Mouse (Mus musculus) embryonic facial prominence, embryonic 13.5 days (tissue): ENCODE measurements at regions not wholly inside any gene's neighbourhood (a gene's known extent, or its start where the extent isn't known, plus 50 kb on each side); places are given as distances from the start of the nearest gene placed in this dataset.

ENCODE experiments used
- ATAC-seq: fragments of 200-750 bp; cut with Nextera tagmentation; 2 replicates; pipeline ENCODE4 v1.8.0; 2017; ENCODE audit warnings: low read depth; ENCODE audit not compliant: insufficient number of reproducible peaks, insufficient read depth, low FRiP score, low TSS enrichment
- H3K27ac ChIP-seq: fragments of 300-500 bp; sonication (generic); 2 replicates; pipeline ENCODE4 v1.5.1; 2015; ENCODE audit warnings: moderate library complexity, mild to moderate bottlenecking, inconsistent platforms
- H3K27me3 ChIP-seq: fragments of 300-500 bp; sonication (generic); 2 replicates; pipeline ENCODE4 v1.6.1; 2015; ENCODE audit warnings: mild to moderate bottlenecking, inconsistent platforms
- H3K36me3 ChIP-seq: fragments of 300-500 bp; sonication (generic); 2 replicates; pipeline ENCODE4 v1.6.1; 2015; ENCODE audit warnings: mild to moderate bottlenecking, inconsistent platforms
- H3K4me1 ChIP-seq: fragments of 300-500 bp; sonication (generic); 2 replicates; pipeline ENCODE4 v1.6.1; 2015; ENCODE audit warnings: inconsistent platforms
- H3K4me2 ChIP-seq: fragments of 300-500 bp; sonication (generic); 2 replicates; pipeline ENCODE4 v1.6.1; 2015; ENCODE audit warnings: moderate library complexity, mild to moderate bottlenecking, inconsistent platforms
- H3K4me3 ChIP-seq: fragments of 300-500 bp; sonication (generic); 2 replicates; pipeline ENCODE4 v1.5.1; 2015; ENCODE audit warnings: mild to moderate bottlenecking, inconsistent platforms
- H3K9ac ChIP-seq: fragments of 300-500 bp; sonication (generic); 2 replicates; pipeline ENCODE4 v1.6.1; 2015; ENCODE audit warnings: mild to moderate bottlenecking, inconsistent platforms
- H3K9me3 ChIP-seq: fragments of 300-500 bp; sonication (generic); 2 replicates; pipeline ENCODE4 v1.6.1; 2016; ENCODE audit warnings: inconsistent platforms
- WGBS: fragments of 180-500 bp; shearing (Covaris S2); methylation state at CpG from one replicate; pipeline ENCODE4 v1.1.7; 2015; ENCODE audit warnings: mixed read lengths; 5-methylcytosine and 5-hydroxymethylcytosine counted together

- H3K4me1 ChIP-seq, result 0 out of 2 replicates have a peak, but pooled peaks cover 12% of the 10 kb centered on the region
- H3K4me3 ChIP-seq, result no peak overlapping the region
- no peak overlapping the region for H3K4me2 ChIP-seq
- H3K27me3 ChIP-seq, result no peaks in the 10 kb centered on the region
- H3K27ac ChIP-seq, result no peak overlapping the region
- no peak for ATAC-seq
- 0 out of 2 replicates have a peak, but pooled peaks cover 4% of the 10 kb centered on the region for H3K9me3 ChIP-seq
- H3K9ac ChIP-seq, result no peak overlapping the region
- no peaks in the 10 kb centered on the region for H3K36me3 ChIP-seq
- 62% methylated on average over 10 of the region's 10 CpGs for WGBS
Measured at GRCm38 (mm10) chr2:173443262-173443661, 79.1 kb upstream of the 1700021F07Rik start.

GRCm38 (mm10) chr2:173444386-173444785, 78.0 kb upstream of the 1700021F07Rik start:
- ATAC-seq, result no peak
- no peaks in the 10 kb centered on the region for H3K36me3 ChIP-seq
- 79% methylated on average over 9 of the region's 9 CpGs for WGBS
- 0 out of 2 replicates have a peak, but pooled peaks cover 4% of the 10 kb centered on the region for H3K9me3 ChIP-seq
- H3K27me3 ChIP-seq, result no peaks in the 10 kb centered on the region
- H3K4me2 ChIP-seq, result no peak overlapping the region
- no peak overlapping the region for H3K4me3 ChIP-seq
- H3K9ac ChIP-seq, result no peak overlapping the region
- H3K27ac ChIP-seq, result no peak overlapping the region
- 0 out of 2 replicates have a peak, but pooled peaks cover 12% of the 10 kb centered on the region for H3K4me1 ChIP-seq

GRCm38 (mm10) chr2:173445039-173445438, 77.3 kb upstream of the 1700021F07Rik start:
- 0 out of 2 replicates have a peak, but pooled peaks cover 4% of the 10 kb centered on the region for H3K9me3 ChIP-seq
- 0 out of 2 replicates have a peak, but pooled peaks cover 12% of the 10 kb centered on the region for H3K4me1 ChIP-seq
- 77% methylated on average over 3 of the region's 3 CpGs for WGBS
- no peak overlapping the region for H3K9ac ChIP-seq
- H3K36me3 ChIP-seq, result no peaks in the 10 kb centered on the region
- H3K4me3 ChIP-seq, result no peak overlapping the region
- H3K4me2 ChIP-seq, result no peak overlapping the region
- no peak overlapping the region for H3K27ac ChIP-seq
- no peaks in the 10 kb centered on the region for H3K27me3 ChIP-seq
- ATAC-seq, result no peak

GRCm38 (mm10) chr2:173448546-173449187, 73.7 kb upstream of the 1700021F07Rik start:
- no peaks in the 10 kb centered on the region for H3K36me3 ChIP-seq
- H3K27me3 ChIP-seq, result no peaks in the 10 kb centered on the region
- H3K4me1 ChIP-seq, result peaks cover 13% of the 10 kb centered on the region; the same call in 1 of the 2 replicates
- H3K4me2 ChIP-seq, result no peak overlapping the region
- no peak overlapping the region for H3K27ac ChIP-seq
- H3K9ac ChIP-seq, result no peak overlapping the region
- 0 out of 2 replicates have a peak, but pooled peaks cover 4% of the 10 kb centered on the region for H3K9me3 ChIP-seq
- no peak for ATAC-seq
- H3K4me3 ChIP-seq, result no peak overlapping the region
- 85% methylated on average over 11 of the region's 11 CpGs for WGBS

GRCm38 (mm10) chr2:173449198-173449597, 73.2 kb upstream of the 1700021F07Rik start:
- Histone ChIP-seq H3K4me1 (peaks cover 10% of the 10 kb centered on the region; the same call in 1 of the 2 replicates), H3K4me2 (no peak overlapping the region), H3K9me3 (0 out of 2 replicates have a peak, but pooled peaks cover 4% of the 10 kb centered on the region), H3K36me3 (no peaks in the 10 kb centered on the region), H3K4me3 (no peak overlapping the region), H3K9ac (no peak overlapping the region), H3K27me3 (no peaks in the 10 kb centered on the region), H3K27ac (no peak overlapping the region)
- 46% methylated on average over 5 of the region's 5 CpGs for WGBS
- no peak for ATAC-seq

GRCm38 (mm10) chr2:173451993-173452481, 70.3 kb upstream of the 1700021F07Rik start:
- no peak overlapping the region for H3K4me3 ChIP-seq
- H3K27ac ChIP-seq, result no peak overlapping the region
- peaks cover 10% of the 10 kb centered on the region; the same call in 1 of the 2 replicates for H3K4me1 ChIP-seq
- no peaks in the 10 kb centered on the region for H3K27me3 ChIP-seq
- H3K9ac ChIP-seq, result no peak overlapping the region
- no peak overlapping the region for H3K4me2 ChIP-seq
- no peak for ATAC-seq
- 63% methylated on average over 15 of the region's 15 CpGs for WGBS
- H3K36me3 ChIP-seq, result no peaks in the 10 kb centered on the region
- 0 out of 2 replicates have a peak, but pooled peaks cover 10% of the 10 kb centered on the region for H3K9me3 ChIP-seq

- no peak overlapping the region for H3K4me3 ChIP-seq
- H3K4me1 ChIP-seq, result peaks cover 10% of the 10 kb centered on the region; the same call in 1 of the 2 replicates
- H3K4me2 ChIP-seq, result no peak overlapping the region
- ATAC-seq, result no peak
- H3K36me3 ChIP-seq, result no peaks in the 10 kb centered on the region
- H3K27ac ChIP-seq, result no peak overlapping the region
- whole genome bisulfite sequencing, result 84% methylated on average over 4 of the region's 4 CpGs
- H3K9me3 ChIP-seq, result 0 out of 2 replicates have a peak, but pooled peaks cover 8% of the 10 kb centered on the region
- H3K9ac ChIP-seq, result no peak overlapping the region
- no peaks in the 10 kb centered on the region for H3K27me3 ChIP-seq
Measured at GRCm38 (mm10) chr2:173452800-173453199, 69.6 kb upstream of the 1700021F07Rik start.

GRCm38 (mm10) chr2:173453569-173454405, 68.6 kb upstream of the 1700021F07Rik start:
- no peak for ATAC-seq
- H3K4me3 ChIP-seq, result no peak overlapping the region
- no peaks in the 10 kb centered on the region for H3K27me3 ChIP-seq
- H3K4me1 ChIP-seq, result peaks cover 10% of the 10 kb centered on the region; the same call in 1 of the 2 replicates
- 0 out of 2 replicates have a peak, but pooled peaks cover 6% of the 10 kb centered on the region for H3K9me3 ChIP-seq
- no peak overlapping the region for H3K4me2 ChIP-seq
- H3K27ac ChIP-seq, result no peak overlapping the region
- WGBS, result 67% methylated on average over 14 of the region's 14 CpGs
- H3K36me3 ChIP-seq, result no peaks in the 10 kb centered on the region
- H3K9ac ChIP-seq, result no peak overlapping the region

- H3K4me3 ChIP-seq, result no peak overlapping the region
- no peak overlapping the region for H3K9ac ChIP-seq
- 0 out of 2 replicates have a peak, but pooled peaks cover 6% of the 10 kb centered on the region for H3K9me3 ChIP-seq
- no peaks in the 10 kb centered on the region for H3K27me3 ChIP-seq
- 88% methylated on average over 4 of the region's 4 CpGs for WGBS
- no peak overlapping the region for H3K27ac ChIP-seq
- H3K36me3 ChIP-seq, result no peaks in the 10 kb centered on the region
- no peak for ATAC-seq
- peaks cover 10% of the 10 kb centered on the region; the same call in 1 of the 2 replicates for H3K4me1 ChIP-seq
- no peak overlapping the region for H3K4me2 ChIP-seq
Measured at GRCm38 (mm10) chr2:173454741-173455140, 67.6 kb upstream of the 1700021F07Rik start.

- 0 out of 2 replicates have a peak, but pooled peaks cover 6% of the 10 kb centered on the region for H3K9me3 ChIP-seq
- H3K9ac ChIP-seq, result no peak overlapping the region
- 87% methylated on average over 12 of the region's 12 CpGs for WGBS
- no peak for ATAC-seq
- H3K4me1 ChIP-seq, result peaks cover 10% of the 10 kb centered on the region; the same call in 1 of the 2 replicates
- H3K27ac ChIP-seq, result no peak overlapping the region
- H3K4me2 ChIP-seq, result no peak overlapping the region
- no peaks in the 10 kb centered on the region for H3K36me3 ChIP-seq
- no peak overlapping the region for H3K4me3 ChIP-seq
- no peaks in the 10 kb centered on the region for H3K27me3 ChIP-seq
Measured at GRCm38 (mm10) chr2:173455216-173455615, 67.2 kb upstream of the 1700021F07Rik start.

GRCm38 (mm10) chr2:173456083-173456482, 66.3 kb upstream of the 1700021F07Rik start:
- no peak for ATAC-seq
- peaks cover 10% of the 10 kb centered on the region; the same call in 1 of the 2 replicates for H3K4me1 ChIP-seq
- no peak overlapping the region for H3K9ac ChIP-seq
- H3K27me3 ChIP-seq, result no peaks in the 10 kb centered on the region
- no peak overlapping the region for H3K4me2 ChIP-seq
- no peaks in the 10 kb centered on the region for H3K36me3 ChIP-seq
- 83% methylated on average over 7 of the region's 7 CpGs for WGBS
- no peak overlapping the region for H3K27ac ChIP-seq
- 0 out of 2 replicates have a peak, but pooled peaks cover 6% of the 10 kb centered on the region for H3K9me3 ChIP-seq
- no peak overlapping the region for H3K4me3 ChIP-seq
